Mouse (Mus musculus): Measurements from ENCODE around the gene Abat. TPM values are rescaled to one million over a fixed set of nuclear protein-coding genes. Genes with fewer than 3 reads are reported as not detected.
"Not testable (repeated sequence)": the region's sequence is repeated elsewhere in the genome, so short reads cannot be mapped to it uniquely, and the experiment has no call there.

The Abat gene
- polyA plus RNA-seq, 1 experiment, result 11.7 TPM

DNA sequence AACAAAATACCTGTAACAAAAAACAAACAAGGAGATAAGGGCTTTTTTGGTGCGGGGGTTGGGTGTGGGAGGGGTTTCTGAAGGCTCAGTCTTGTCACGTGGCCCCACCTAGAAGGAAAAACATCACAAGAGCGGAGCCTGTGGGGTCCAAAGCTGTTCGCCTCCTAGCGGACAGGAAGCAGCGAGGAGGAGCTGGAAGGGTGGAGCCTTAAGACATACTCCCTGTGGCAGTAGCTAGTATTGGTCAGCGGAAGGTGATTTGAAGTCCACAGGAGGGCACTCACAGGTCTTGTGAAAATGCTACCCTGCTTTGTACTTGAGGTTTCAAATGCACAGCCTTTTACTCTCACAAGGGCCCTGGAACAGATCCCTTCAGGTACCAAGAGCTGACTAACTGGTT lies 19.7 kb downstream of the Abat start:
- DNase-seq (ENCODE audit: low spot score), result no peak

DNA sequence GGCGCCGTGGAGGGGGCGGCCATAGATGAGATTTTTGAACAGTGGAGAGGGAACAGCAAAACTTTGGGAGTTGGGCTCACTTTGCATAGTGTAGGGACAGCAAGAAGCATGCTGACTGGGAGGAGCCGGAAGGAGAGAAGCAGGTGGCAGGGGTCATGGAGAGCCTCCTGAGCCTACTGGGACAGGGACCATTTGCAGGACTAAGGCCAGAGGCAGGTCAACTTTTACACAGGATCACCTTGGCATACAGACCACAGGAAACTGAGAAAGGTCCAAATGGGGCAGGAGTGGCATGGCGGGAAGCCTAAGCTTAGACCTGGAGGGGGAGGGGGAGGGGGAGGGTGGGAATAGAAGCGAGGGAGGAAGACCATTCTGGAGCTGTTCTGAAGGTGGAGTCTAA lies 20.2 kb downstream of the Abat start:
- no peak for DNase-seq (ENCODE audit: low spot score)

GRCm38 (mm10) chr16:8534466-8535200 lies 21.4 kb downstream of the Abat start:
- DNase-seq (ENCODE audit: low spot score), result no peak

- no peak for DNase-seq (ENCODE audit: low spot score)
Observed at GRCm38 (mm10) chr16:8535411-8535810, 22.2 kb downstream of the Abat start.

GRCm38 (mm10) chr16:8539150-8539865 lies 26.1 kb downstream of the Abat start:
- no peak for DNase-seq (ENCODE audit: low spot score)

GRCm38 (mm10) chr16:8540859-8541314 lies 27.7 kb downstream of the Abat start:
- peak; percentile 32 for DNase-seq (ENCODE audit: low spot score)

DNA sequence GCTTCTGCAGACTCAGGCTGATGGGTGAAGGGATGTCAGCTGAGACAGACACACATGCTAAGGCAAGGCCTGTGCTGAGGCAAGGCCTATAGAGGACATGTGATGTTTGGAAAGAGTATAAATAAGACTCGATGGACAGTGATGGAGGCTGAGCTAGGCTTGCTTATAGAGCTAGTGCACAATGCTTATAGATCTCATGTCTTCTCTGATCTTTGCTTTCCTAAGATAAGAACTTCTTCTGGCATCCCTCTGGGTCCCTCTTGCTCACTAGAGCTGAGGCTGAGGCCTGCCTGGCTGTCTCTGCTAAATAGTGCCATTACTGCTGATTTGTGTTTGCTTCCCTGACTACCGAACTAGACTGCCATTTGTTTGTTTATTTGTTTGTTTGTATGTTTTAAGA lies 34.6 kb downstream of the Abat start:
- no peak for DNase-seq (ENCODE audit: low spot score)

GRCm38 (mm10) chr16:8549506-8549905 lies 36.3 kb downstream of the Abat start:
- no peak for DNase-seq (ENCODE audit: low spot score)

DNA sequence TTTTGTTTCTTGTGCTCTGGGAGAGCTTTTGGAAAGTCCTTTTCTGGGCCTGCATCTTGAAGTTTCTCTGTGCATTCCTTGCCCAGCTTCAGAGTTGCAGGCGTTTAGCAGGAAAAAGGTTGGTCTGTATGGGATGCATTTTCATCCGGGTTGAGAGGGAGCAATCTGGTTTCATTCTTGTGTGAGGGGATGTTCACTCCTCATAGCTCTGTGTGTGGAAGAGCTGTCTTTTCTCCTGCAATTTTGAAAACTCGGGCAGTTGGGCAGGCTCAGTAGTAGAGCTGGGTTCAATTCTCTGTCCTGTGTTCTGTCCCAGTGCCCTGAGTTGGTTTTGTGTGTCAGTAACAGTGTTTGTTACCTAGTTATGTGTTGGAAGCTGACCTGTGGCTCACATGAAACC lies 41.1 kb downstream of the Abat start:
- DNase-seq (ENCODE audit: low spot score), result no peak

DNA sequence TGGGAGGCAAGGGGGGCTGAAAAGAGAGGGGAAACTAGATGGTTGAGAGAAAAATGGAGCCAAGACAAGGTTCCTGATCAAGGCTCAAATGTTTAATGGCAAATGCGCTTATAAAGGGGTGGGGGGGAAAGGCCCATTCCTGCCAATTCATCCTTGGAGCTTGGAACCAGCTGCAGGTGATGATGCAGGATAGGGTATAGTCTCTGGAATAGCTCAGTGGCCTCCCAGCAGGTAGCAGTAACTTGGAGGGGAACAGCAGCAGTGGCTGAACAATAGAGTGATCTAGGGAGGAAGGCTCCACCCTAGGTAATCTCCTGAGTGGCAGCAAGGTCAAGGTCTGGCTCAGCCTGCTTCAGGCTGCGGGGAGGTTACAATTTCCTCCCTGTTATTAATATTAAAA lies 41.5 kb downstream of the Abat start:
- DNase-seq (ENCODE audit: low spot score), result not testable (repeated sequence)

DNA sequence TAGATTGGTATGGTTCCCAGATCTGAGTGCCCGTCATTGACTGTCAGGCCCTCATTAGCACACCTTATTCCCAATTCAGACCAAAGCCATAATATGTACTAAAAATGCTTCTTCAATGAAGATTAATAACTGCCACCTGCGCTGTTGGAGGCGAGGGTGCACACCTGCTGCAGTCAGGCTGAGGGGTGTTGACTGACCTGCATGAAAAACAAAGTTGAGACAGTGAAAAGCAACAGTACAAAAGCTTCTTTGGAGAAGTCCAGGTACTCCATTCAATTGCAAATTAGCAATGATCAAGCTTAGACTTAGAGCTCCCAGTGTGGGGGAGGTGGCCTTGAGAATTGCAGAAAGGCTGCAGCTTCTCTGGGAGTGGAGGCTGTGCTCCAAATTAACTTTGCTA lies 42.1 kb downstream of the Abat start:
- not testable (repeated sequence) for DNase-seq (ENCODE audit: low spot score)

DNA sequence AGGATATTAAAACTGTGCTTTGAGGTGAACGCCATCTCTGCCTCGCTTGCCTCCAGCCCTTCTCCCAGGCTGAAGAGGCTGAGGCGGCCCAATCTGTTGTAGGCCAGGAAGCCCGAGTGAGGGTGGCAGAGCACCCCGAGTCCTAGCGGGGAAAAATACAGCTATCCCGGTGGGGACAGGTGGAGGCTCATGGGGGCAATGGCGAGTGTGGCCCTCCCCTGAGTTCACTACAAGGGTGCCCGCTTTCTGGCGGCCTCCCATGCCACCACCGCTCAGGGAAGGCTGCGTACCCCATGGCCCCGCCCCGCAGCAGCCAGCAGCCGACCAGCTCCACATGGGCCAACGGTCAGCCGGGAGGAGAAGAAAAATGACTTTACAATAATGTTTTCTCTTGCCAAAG lies 46.9 kb downstream of the Abat start:
- DNase-seq (ENCODE audit: low spot score), result no peak

- DNase-seq (ENCODE audit: low spot score), result not testable (repeated sequence)
Observed at GRCm38 (mm10) chr16:8561101-8561500, 47.9 kb downstream of the Abat start.

DNA sequence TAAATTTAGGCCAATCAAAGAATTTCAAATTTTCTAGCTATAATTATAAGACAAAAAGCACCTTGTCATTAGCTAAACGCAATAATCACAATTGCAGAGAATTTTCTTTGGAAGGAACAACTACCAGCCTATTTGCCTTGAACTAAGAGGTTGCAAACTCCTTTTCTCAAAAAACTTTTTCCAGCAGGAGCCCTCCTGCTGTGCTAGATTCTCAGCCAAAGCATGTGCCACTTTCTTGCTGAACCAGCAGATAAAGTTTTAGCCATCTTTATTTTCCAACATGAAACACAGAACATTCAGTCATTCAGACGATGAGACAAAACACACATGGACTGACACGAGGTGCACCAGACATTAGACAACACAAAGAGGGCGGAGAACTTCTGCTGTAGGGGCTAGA lies 48.6 kb downstream of the Abat start:
- not testable (repeated sequence) for DNase-seq (ENCODE audit: low spot score)

GRCm38 (mm10) chr16:8562827-8563226 lies 49.6 kb downstream of the Abat start:
- DNase-seq (ENCODE audit: low spot score), result not testable (repeated sequence)

- DNase-seq (ENCODE audit: low spot score), result no peak
Observed at GRCm38 (mm10) chr16:8564836-8565235, 51.6 kb downstream of the Abat start.

DNA sequence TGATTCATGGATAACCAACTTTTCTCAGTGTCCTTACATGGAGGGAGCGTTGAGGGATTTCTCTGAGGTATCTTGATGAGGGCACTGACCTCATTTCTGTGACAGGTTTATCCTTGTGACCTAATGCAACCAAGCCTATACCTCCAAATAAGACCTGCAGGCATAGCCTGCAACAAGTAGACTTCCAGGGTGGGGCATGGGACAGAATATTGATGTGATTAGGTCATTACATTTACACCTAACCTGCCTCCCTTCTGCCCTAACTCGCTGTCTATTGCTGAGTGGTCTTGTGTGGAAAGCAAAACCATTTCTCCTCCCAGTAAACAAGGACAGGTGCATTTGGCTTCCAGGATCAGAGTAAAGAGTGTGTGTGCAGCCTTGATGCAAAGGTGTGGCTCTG lies 52.3 kb downstream of the Abat start:
- DNase-seq (ENCODE audit: low spot score), result no peak

- DNase-seq (ENCODE audit: low spot score), result no peak
Observed at GRCm38 (mm10) chr16:8566115-8566711, 53.0 kb downstream of the Abat start.

- DNase-seq (ENCODE audit: low spot score), result no peak
Observed at GRCm38 (mm10) chr16:8568881-8569280, 55.7 kb downstream of the Abat start.

GRCm38 (mm10) chr16:8570336-8570735 lies 57.1 kb downstream of the Abat start:
- DNase-seq (ENCODE audit: low spot score), result no peak

GRCm38 (mm10) chr16:8570901-8571615 lies 57.8 kb downstream of the Abat start:
- DNase-seq (ENCODE audit: low spot score), result no peak

DNA sequence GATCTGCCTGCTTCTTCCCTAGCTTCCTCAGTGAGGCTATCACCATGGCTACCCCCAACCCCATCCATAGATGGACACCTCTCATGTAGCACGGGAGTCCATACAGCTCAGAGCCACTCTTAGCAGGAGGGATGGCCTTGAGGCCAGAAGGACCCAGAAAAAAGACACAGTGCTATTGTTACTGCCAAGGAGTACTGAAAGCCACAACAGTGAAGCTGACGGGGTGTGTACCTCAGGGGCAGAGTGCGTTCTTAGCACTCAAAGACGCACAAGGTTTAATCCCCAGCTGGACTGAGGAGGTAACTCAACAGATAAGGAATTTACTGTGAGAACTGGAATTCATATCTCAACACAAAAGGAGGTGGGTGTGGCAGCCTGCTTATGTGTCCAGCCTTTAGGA lies 59.8 kb downstream of the Abat start:
- DNase-seq (ENCODE audit: low spot score), result no peak

Measured in urinary bladder, adult 2 months (tissue).